Mouse (Mus musculus): ENCODE results near the gene Vmn2r43. TPM values are rescaled to one million over a fixed set of nuclear protein-coding genes. Genes with fewer than 3 reads are reported as not detected.

Gene Vmn2r43
- not detected for total RNA-seq (2023)

GRCm38 (mm10) chr7:8260499-8260898 is at the start of gene Vmn2r43:
Gene Vmn2r43, minus strand, starts transcription at chr7:8260599.

GRCm38 (mm10) chr7:8200220-8200619 is 60.2 kb downstream of the Vmn2r43 start, which contains the start of gene Vmn2r42:
Gene Vmn2r42, minus strand, starts transcription at chr7:8200320.

Other genes with a start within 250 kb of the Vmn2r43 start
- gene Vmn2r41, start 98.9 kb downstream of the Vmn2r43 start, total RNA-seq (2023): not detected
- not detected for gene Vmn2r42, start 60.3 kb downstream of the Vmn2r43 start, total RNA-seq (2023)
- gene Vmn2r44, start 122.7 kb upstream of the Vmn2r43 start, total RNA-seq (2023): not detected
- gene Vmn2r45, start 228.5 kb upstream of the Vmn2r43 start, total RNA-seq (2023): not detected

Data from neutrophil, adult 83 days (primary cell).